Mouse (Mus musculus) CD8-positive naive resting alpha-beta T cell, adult 57 days (primary cell): ENCODE measurements around the gene Slc9b2. TPM values are rescaled to one million over a fixed set of nuclear protein-coding genes. Genes with fewer than 3 reads are reported as not detected.

Experiments
- total RNA-seq: library from RNA; stranded (reverse); gene quantifications from one replicate; pipeline ENCODE4 v1.2.4, GENCODE M21; 2023

Slc9b2 gene
- not detected for total RNA-seq

GRCm38 (mm10) chr3:135307411-135308259 is at the start of gene Slc9b2:
Gene Slc9b2, plus strand, starts transcription at chr3:135307700.

GRCm38 (mm10) chr3:135280669-135281415 is 26.7 kb upstream of the Slc9b2 start, which contains the start of gene Bdh2:
Gene Bdh2, plus strand, starts transcription at chr3:135281221.

GRCm38 (mm10) chr3:135347739-135348264 is 40.3 kb downstream of the Slc9b2 start, which contains the start of gene Slc9b1:
Gene Slc9b1, plus strand, starts transcription at chr3:135348029.

Other genes with a start within 250 kb of the Slc9b2 start
- gene Cenpe, start 95.2 kb upstream of the Slc9b2 start, total RNA-seq: 1.4 TPM
- not detected for gene Bdh2, start 26.5 kb upstream of the Slc9b2 start, total RNA-seq
- gene Slc9b1, start 40.3 kb downstream of the Slc9b2 start, total RNA-seq: not detected
- 47.6 TPM for gene Cisd2, start 116.2 kb downstream of the Slc9b2 start, total RNA-seq
- gene Ube2d3, start 130.4 kb downstream of the Slc9b2 start, total RNA-seq: 481 TPM
- gene Manba, start 177.9 kb downstream of the Slc9b2 start, total RNA-seq: 10.1 TPM